Mouse (Mus musculus) embryo, embryonic 10.5 days (tissue): Measurements from ENCODE around the gene St6gal1.
"Not testable (repeated sequence)": the region's sequence is repeated elsewhere in the genome, so short reads cannot be mapped to it uniquely, and the experiment has no call there.

Experiments used
- DNase-seq: peaks from one replicate; pipeline ENCODE4 v3.0.0-alpha.2; 2015; ENCODE audit warnings: low spot score

Gene St6gal1

DNA sequence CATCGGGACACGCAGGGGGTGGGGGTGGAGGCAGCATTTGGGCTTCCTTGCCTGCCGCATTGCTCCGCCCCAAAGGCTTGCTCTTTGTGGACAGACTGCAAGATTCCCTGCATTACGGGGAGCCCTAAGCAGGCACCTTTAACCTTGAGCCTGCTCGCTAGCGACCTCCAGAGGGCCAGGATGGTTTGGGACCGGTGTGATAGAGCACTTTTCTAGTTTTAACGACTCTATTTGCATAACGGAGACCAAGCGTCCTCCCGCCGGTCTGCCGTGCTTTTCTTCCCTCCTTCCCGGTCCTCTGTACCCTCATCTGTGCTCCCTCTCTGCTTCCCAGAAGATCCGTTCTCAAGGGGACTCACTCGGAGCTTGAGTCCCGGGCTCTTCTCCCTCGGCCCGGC is at the start of gene St6gal1:
Gene St6gal1 (plus strand): TSS at position 70 of the 398 bp plus-strand sequence.
- DNase-seq, result peak; percentile 92

- no peak for DNase-seq
These were observed 49.7 kb upstream of the St6gal1 start for GRCm38 (mm10) chr16:23174855-23175254.

DNA sequence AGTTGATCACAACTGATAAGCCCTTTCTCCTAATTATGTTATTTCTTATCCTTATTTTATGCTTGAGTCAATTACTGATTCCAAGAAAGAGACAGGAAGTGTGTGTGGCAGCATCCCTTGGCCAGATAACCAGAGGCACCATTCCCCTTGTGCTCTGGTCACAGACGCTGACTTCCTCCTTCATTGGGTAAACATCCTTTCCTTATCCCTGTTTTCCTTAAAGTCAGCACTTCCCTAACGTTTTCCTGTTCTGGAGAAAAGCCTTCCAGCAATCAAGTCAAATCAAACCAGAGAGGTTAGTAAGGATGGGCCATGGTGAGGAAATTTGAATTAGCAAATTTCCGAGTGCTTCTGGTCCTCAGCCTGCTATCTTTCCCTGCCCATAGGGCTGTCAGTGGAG is 48.6 kb upstream of the St6gal1 start:
- DNase-seq, result no peak

DNA sequence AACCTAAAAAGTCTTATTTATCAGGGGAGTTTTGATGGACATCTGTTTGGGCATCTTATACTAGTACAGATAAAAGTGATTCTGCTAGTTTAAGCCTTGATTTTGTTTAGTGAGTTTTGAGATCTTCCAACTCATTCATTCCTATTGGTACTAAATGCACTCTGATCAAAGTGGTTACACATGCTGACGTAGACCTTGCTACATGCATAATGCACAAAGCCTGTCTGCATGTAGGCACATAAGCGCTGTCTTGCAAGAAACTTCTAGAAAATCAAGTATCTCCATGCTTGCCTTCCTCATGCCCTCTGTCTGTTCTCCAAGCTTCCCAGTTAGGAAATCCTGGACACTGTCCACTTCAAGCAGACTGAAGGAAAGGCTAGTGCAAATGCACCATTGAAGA is 46.7 kb upstream of the St6gal1 start:
- no peak for DNase-seq

- no peak for DNase-seq
These were observed 45.7 kb upstream of the St6gal1 start for GRCm38 (mm10) chr16:23178796-23179195.

DNA sequence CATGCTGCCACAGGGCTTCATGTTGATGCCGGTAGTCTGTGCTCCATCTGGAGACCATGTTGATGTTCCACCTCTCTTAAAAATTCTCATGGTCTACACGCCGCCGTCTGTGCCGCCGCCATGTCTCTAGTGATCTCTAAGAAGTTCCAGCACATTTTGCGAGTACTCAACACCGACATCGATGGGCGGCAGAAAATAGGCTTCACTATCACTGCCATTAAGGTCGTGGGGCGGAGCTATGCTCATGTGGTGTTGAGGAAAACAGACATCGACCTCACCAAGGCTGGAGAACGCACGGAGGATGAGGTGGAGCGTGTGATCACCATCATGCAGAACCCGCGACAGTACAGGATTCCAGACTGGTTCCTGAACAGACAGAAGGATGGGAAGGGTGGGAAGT is 45.1 kb upstream of the St6gal1 start:
- DNase-seq, result not testable (repeated sequence)

DNA sequence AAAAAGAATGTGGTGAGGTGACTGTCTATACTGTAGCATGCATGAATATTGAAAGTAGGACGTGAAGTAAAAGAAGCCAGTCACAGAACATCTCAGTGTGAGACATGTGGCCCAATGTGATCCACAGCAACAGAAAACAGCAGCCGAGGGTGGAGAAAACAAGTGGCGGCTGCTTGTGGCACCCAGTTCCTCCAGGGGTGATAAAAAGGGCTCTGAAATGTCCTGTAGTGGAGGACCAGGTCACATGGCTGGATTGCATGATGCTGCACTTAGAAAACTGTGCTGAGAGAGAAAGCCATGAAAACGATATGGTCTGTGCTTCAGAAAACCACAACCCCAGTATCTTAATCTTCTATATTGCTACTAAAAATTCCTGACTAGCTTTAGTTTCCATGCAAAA is 43.5 kb upstream of the St6gal1 start:
- no peak for DNase-seq

DNA sequence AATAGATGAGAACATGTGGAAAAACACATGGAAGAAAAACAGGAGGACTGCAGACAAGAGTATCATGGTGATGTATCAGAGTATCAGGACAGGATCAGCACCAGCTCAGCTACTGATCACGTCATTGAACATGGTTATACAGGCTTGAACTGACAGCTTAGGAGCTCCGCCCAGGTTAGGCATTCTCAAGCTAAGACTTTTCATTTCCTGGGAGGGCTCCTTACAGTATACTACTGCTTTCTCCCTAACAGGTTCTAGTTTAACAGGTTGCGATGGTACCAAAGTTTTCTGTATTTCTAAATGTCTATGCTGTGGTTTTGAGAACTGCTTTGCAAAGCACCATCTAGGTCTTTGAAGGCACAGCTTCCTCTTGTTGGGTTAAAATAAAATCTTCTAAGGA is 43.1 kb upstream of the St6gal1 start:
- DNase-seq, result no peak

DNA sequence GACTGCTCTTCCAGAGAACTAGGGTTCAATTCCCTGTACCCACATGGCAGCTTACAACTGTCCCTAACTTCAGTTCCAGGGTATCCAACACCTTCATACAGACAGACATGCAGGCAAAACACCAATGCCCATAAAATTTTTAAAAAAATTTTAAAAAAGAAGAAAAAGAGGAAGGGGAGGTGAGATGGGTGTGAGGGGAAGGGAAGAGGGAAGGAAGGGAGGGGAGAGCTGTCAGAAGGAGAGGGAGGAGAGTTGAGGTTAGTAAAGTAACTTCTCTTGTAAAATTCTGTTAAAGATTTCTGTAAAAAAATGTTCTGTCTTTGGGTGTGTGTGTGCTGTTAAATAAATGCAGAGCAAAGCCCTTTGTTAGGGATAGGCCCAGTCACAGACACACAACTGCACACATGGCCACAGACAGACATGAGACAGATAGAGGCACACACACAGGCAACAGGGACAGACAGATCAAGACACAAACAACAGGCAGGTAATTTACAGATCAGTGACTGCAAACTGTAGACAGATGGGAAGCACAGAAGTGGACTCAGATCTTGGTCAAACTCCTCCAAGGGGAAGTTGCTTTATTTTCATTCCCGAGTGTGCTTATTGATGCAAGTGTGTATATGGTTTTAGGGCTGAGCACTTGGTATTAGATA is 42.5 kb upstream of the St6gal1 start:
- no peak for DNase-seq

- DNase-seq, result no peak
These were observed 38.7 kb upstream of the St6gal1 start for GRCm38 (mm10) chr16:23185824-23186223.

GRCm38 (mm10) chr16:23186418-23186817 is 38.1 kb upstream of the St6gal1 start:
- DNase-seq, result no peak

GRCm38 (mm10) chr16:23187983-23188382 is 36.6 kb upstream of the St6gal1 start:
- no peak for DNase-seq

DNA sequence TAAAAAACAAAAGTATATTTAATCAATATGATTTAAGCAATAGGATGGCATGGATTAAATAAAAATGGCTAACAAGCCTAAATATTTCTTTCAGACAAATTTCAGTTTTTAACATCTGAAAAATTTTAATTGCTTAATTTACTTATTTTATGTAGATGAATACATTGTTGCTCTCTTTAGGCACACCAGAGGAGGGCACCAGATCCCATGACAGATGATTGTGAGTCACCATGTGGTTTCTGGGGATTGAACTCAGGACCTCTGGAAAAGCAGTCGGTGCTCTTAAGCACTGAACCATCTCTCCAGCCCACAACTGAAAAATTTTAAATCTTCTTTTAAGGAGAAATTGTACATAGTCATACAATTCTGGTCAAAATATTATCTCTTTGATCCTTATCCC is 34.9 kb upstream of the St6gal1 start:
- DNase-seq, result no peak

- DNase-seq, result no peak
These were observed 32.8 kb upstream of the St6gal1 start for GRCm38 (mm10) chr16:23191560-23192242.

- DNase-seq, result no peak
These were observed 28.9 kb upstream of the St6gal1 start for GRCm38 (mm10) chr16:23195618-23196017.

- DNase-seq, result no peak
These were observed 28.2 kb upstream of the St6gal1 start for GRCm38 (mm10) chr16:23196296-23196695.

DNA sequence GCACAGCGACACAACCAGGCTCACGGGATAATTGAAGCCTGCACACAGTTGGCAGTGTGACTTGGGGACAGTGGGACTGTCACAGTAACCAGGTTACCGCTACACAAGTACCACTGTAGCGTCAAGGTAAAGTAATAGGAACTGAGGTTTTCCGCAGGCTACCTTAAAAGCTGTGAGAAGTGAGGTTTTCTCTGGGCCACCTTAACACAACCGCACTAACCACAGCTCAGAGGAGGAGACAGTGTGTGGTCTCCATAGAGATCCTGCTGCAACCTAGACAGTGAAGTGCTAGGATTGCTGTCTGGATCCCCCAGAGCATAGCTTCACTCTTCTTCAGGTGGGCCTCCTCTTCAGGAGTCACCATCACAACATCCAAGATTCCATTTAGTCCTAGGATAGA is 27.7 kb upstream of the St6gal1 start:
- DNase-seq, result no peak

- DNase-seq, result no peak
These were observed 23.0 kb upstream of the St6gal1 start for GRCm38 (mm10) chr16:23201498-23201897.

DNA sequence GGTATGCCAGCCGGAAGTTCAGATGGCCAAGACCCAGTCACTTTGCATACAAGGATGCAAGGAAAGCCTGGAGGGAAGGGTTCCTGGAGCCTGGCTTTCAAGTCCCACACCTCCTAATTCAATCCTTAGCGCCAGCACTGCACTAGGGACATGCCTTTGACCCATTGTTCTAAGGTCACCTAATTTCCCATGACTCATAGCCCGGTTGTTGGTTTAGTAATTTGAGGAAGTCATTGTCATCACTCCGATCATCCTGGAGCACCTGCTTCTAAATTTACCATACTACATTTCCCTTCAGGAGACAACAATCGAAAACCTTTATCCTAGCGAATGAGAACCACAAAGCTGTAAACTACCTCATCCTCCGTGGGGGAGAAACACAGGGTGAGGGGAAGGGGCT is 10.2 kb upstream of the St6gal1 start:
- DNase-seq, result no peak

DNA sequence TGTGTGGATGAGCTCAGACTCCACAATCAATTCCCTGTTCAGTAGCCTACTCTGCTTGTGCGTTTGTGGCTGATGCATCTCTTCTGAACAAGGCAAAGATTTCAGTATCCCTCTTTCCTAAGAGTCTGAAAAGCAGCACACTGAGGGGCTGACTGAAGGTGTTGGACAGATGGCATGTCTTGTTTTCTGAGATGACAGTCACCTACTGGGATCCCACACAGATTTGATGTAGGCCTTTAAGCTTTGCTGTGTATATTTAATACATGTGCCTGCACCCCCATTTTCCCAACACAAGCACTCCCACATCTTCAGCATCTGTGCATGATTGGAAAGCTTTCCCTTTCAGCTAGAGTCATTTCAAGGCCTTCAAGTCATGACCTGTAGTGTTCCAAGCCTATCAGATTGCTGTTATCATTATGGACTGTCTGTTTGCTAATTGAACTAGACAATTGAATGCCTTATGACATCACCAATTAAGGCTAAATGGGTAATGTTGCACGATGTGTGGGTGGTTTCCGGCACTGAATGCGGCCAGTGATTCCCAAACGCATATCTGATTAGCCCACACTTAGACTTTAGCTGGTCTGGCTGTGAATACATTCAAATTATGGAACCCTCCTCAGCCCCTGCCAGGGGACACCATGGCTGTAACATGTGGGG is 9.2 kb upstream of the St6gal1 start:
- DNase-seq, result no peak

- DNase-seq, result no peak
These were observed 8.2 kb upstream of the St6gal1 start for GRCm38 (mm10) chr16:23216366-23216765.

- peak; percentile 60 for DNase-seq
These were observed 6.2 kb upstream of the St6gal1 start for GRCm38 (mm10) chr16:23218313-23218712.

DNA sequence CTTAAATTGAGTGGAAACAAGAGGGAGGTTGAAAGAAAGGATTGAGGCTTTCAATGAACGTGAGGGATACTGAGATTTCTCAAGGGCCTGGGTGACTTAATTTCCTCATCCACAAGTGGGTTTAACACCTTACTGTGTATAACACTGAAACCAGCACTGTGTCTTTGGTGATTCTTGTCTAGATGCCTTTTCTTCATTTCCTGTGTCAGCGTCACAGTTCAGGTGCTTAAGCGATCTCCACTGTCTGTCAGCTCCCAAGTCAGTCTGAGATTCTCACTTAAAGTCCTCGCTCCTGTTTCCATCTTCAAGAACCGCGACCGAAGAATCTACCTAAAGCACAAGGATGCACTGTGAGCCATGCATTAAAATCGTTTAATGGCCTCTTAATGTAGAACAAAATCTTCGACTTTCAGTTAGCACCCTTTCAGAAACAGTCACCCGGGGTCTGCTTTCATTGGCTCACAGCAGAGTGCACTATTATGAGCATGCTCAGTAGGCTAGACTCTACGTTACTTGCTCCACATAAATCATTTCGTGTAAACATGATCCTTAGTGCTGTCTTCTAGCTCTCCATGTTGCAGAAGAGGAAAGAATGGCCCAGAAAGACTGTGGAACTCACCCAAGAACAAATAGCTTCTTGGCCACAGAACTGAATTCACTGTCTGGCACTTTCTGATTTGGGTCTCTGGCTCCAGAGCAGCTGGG is 1.2 kb upstream of the St6gal1 start:
- DNase-seq, result no peak
